In the genomic region with DNA sequence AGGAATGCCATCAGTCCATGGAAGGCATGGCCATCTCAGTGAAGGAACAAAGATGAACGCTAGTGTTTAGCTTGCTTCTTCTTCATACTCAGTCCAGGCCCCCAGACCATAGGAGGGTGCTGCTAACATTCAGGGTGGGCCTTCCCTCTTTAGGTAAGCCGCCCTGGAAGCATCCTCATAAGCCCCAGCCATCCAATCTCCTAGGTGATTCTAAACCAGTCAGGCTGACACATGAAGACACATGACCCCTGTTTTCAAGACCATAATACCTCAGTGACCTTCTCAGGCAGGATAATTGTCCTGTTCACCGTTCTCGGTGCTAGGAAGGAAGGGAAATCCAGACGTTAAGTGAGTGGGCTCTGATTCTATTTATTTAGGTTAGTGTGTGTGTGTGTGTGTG, we compare ENCODE assay signal across 11 mouse cellular contexts.
DNase-seq lines count a peak whose midpoint lies in the region; ATAC-seq and TF ChIP-seq lines count a peak whose summit lies in the region.
"Had no signal": no experiment of that assay in that cellular context is flagged by ENCODE, and none has a peak within 500 bp of the region (broad histone marks: within the 10 kb centered on the region; RNA-seq: fewer than 3 reads in every experiment).

No protein-coding gene starts in this region.

- H3K27me3 ChIP-seq in kidney, embryonic 14.5 days (ENCODE audit: control insufficient read depth, insufficient read depth, low read length) = no peaks in the 10 kb centered on the region; the same call in 1 of the 2 replicates
- H3K27me3 ChIP-seq in E14TG2a.4 (ENCODE audit: insufficient read depth, low read length) = peaks cover 17% of the 10 kb centered on the region
- H3K27me3 ChIP-seq in intestine, postnatal 0 days (replicated peaks; ENCODE audit: control insufficient read depth, insufficient read depth, low read length) = no peaks in the 10 kb centered on the region
- H3K27me3 ChIP-seq: CH12.LX had no signal

- H3K4me2 ChIP-seq in kidney, embryonic 14.5 days (replicated peaks; ENCODE audit: low read depth, low read length) = 0 out of 2 replicates have a peak overlapping the region, but pooled peaks have one; percentile 43
- H3K4me2 ChIP-seq in intestine, postnatal 0 days (replicated peaks; ENCODE audit: low read depth) = no peak overlapping the region

- no peak for DNase-seq in kidney, postnatal 4 days
- no peak for DNase-seq in right cerebral cortex, adult 2 months (ENCODE audit: low spot score in 2 of 2)
- no peak for DNase-seq in thymus, postnatal 25 days
- DNase-seq in urinary bladder, postnatal 4 days (ENCODE audit: low spot score in 2 of 2) = no peak
- DNase-seq: right cerebral cortex, postnatal 14 days had no signal

- H3K4me3 ChIP-seq in kidney, embryonic 14.5 days (ENCODE audit: low read length) = no peak overlapping the region
- peak overlapping the region; percentile 83; the same call in 1 of the 2 replicates for H3K4me3 ChIP-seq in E14TG2a.4 (replicated peaks; ENCODE audit: low read length)
- H3K4me3 ChIP-seq in bone marrow macrophage, adult 2 months (ENCODE audit: insufficient read depth, low read length) = no peak overlapping the region
- H3K4me3 ChIP-seq in intestine, postnatal 0 days (ENCODE audit: low read depth, low read length) = no peak overlapping the region

- peaks cover 26% of the 10 kb centered on the region; the same call in 1 of the 2 replicates for H3K4me1 ChIP-seq in kidney, embryonic 14.5 days (ENCODE audit: control insufficient read depth, insufficient read depth, low read length)
- peaks cover 40% of the 10 kb centered on the region for H3K4me1 ChIP-seq in E14TG2a.4 (replicated peaks; ENCODE audit: low read depth, low read length)
- peaks cover 35% of the 10 kb centered on the region for H3K4me1 ChIP-seq in bone marrow macrophage, adult 2 months (ENCODE audit: control insufficient read depth, insufficient read depth, low read length)
- H3K4me1 ChIP-seq in intestine, postnatal 0 days (replicated peaks; ENCODE audit: control insufficient read depth, insufficient read depth, low read length) = 0 out of 2 replicates have a peak, but pooled peaks cover 13% of the 10 kb centered on the region

- H3K27ac ChIP-seq in kidney, embryonic 14.5 days (ENCODE audit: low read depth, low read length) = peak overlapping the region; percentile 61; the same call in 1 of the 2 replicates
- 0 out of 2 replicates have a peak overlapping the region, but pooled peaks have one; percentile 5 for H3K27ac ChIP-seq in bone marrow macrophage, adult 2 months (ENCODE audit: insufficient read depth, low read depth, low read length)
- peak overlapping the region; percentile 93 for H3K27ac ChIP-seq in intestine, postnatal 0 days (ENCODE audit: low read depth, low read length)
- H3K27ac ChIP-seq: midbrain, embryonic 15.5 days had no signal

- no peaks in the 10 kb centered on the region for H3K36me3 ChIP-seq in kidney, embryonic 14.5 days (ENCODE audit: control insufficient read depth, insufficient read depth, low read length)
- no peaks in the 10 kb centered on the region for H3K36me3 ChIP-seq in E14TG2a.4 (ENCODE audit: insufficient read depth, low read length)
- H3K36me3 ChIP-seq in intestine, postnatal 0 days (ENCODE audit: control insufficient read depth, insufficient read depth) = no peaks in the 10 kb centered on the region
- H3K36me3 ChIP-seq: midbrain, embryonic 15.5 days had no signal

- no peak overlapping the region for H3K9ac ChIP-seq in kidney, embryonic 14.5 days (ENCODE audit: low read depth, low read length)
- H3K9ac ChIP-seq in intestine, postnatal 0 days (ENCODE audit: low read depth, low read length) = no peak overlapping the region

- 58% methylated on average over 5 of the region's 5 CpGs for WGBS in kidney, embryonic 14.5 days
- WGBS in intestine, postnatal 0 days = 69% methylated on average over 5 of the region's 5 CpGs

- no peak for ATAC-seq in kidney, embryonic 14.5 days (ENCODE audit: low FRiP score, low TSS enrichment)
- ATAC-seq in intestine, postnatal 0 days = no peak
- ATAC-seq: midbrain, embryonic 15.5 days had no signal

- TF ChIP-seq CTCF in E14TG2a.4 (conservative IDR thresholded peaks at IDR 0.05; ENCODE audit: low read length) = no peak
- no peak for TF ChIP-seq CTCF in bone marrow macrophage, adult 2 months (IDR thresholded peaks at IDR 0.05; ENCODE audit: low read depth, low read length)
- no peak for TF ChIP-seq CTCF in intestine, postnatal 0 days (IDR thresholded peaks at IDR 0.05; ENCODE audit: low read depth)

- no peaks in the 10 kb centered on the region for H3K9me3 ChIP-seq in kidney, embryonic 14.5 days (ENCODE audit: control insufficient read depth, low read length)
- H3K9me3 ChIP-seq in E14TG2a.4 (ENCODE audit: low read length) = no peaks in the 10 kb centered on the region
- no peaks in the 10 kb centered on the region for H3K9me3 ChIP-seq in intestine, postnatal 0 days (ENCODE audit: control insufficient read depth)
- H3K9me3 ChIP-seq: midbrain, embryonic 15.5 days had no signal

- no peak for TF ChIP-seq POLR2A in bone marrow macrophage, adult 2 months (IDR thresholded peaks at IDR 0.05; ENCODE audit: borderline replicate concordance, low read depth, low read length)

Comparison
In these comparisons a context has a peak if more than half of its experiments do, and no peak if none do; other contexts are left out.
1. H3K27ac ChIP-seq: peak in every context shown above with its lines; median percentile 93 in intestine, postnatal 0 days; 61 in kidney, embryonic 14.5 days; 5 in bone marrow macrophage, adult 2 months.